Mouse (Mus musculus) intestine, postnatal 0 days (tissue): ENCODE results near the gene Nap1l1. TPM values are rescaled to one million over a fixed set of nuclear protein-coding genes. Genes with fewer than 3 reads are reported as not detected.

Experiments
- ATAC-seq: fragments of 200-750 bp; cut with Nextera tagmentation; 2 replicates; pipeline ENCODE4 v1.8.0; 2017; ENCODE audit warnings: mild to moderate bottlenecking, moderate TSS enrichment, moderate library complexity
- H3K27ac ChIP-seq: fragments of 300-500 bp; sonication (generic); 2 replicates; pipeline ENCODE4 v1.5.1; 2014; ENCODE audit warnings: mild to moderate bottlenecking, low read depth, low read length, moderate library complexity
- H3K27me3 ChIP-seq: fragments of 300-500 bp; sonication (generic); replicated peaks from 2 replicates; pipeline ENCODE4 v1.6.1; 2014; ENCODE audit warnings: low read length, mixed read lengths; ENCODE audit not compliant: control insufficient read depth, insufficient read depth
- H3K36me3 ChIP-seq: fragments of 300-500 bp; sonication (generic); 2 replicates; pipeline ENCODE4 v1.6.1; 2014; ENCODE audit warnings: mild to moderate bottlenecking, moderate library complexity; ENCODE audit not compliant: control insufficient read depth, insufficient read depth
- H3K4me1 ChIP-seq: fragments of 300-500 bp; sonication (generic); replicated peaks from 2 replicates; pipeline ENCODE4 v1.6.1; 2014; ENCODE audit warnings: antibody characterized with exemption, low read length, mixed read lengths; ENCODE audit not compliant: control insufficient read depth, insufficient read depth
- H3K4me2 ChIP-seq: fragments of 300-500 bp; sonication (generic); replicated peaks from 2 replicates; pipeline ENCODE4 v1.6.1; 2014; ENCODE audit warnings: low read depth, mild to moderate bottlenecking, moderate library complexity
- H3K4me3 ChIP-seq: fragments of 300-500 bp; sonication (generic); 2 replicates; pipeline ENCODE4 v1.5.1; 2014; ENCODE audit warnings: low read depth, low read length
- H3K9ac ChIP-seq: fragments of 300-500 bp; sonication (generic); 2 replicates; pipeline ENCODE4 v1.6.1; 2014; ENCODE audit warnings: mild to moderate bottlenecking, low read depth, low read length
- H3K9me3 ChIP-seq: fragments of 300-500 bp; sonication (generic); 2 replicates; pipeline ENCODE4 v1.6.1; 2016; ENCODE audit warnings: mixed run types; ENCODE audit not compliant: control insufficient read depth
- CTCF ChIP-seq: sonication (generic); IDR thresholded peaks from 2 replicates; pipeline ENCODE4 v1.5.1; 2016; ENCODE audit warnings: low read depth, mild to moderate bottlenecking, control low read depth, antibody characterized with exemption, moderate library complexity
- WGBS: fragments of 180-500 bp; shearing (Covaris S2); extraction: QIAGEN DNeasy Blood & Tissue Kit; methylation state at CpG from one replicate; pipeline ENCODE4 v1.1.7; 2014; 5-methylcytosine and 5-hydroxymethylcytosine counted together
- polyA plus RNA-seq: library from polyadenylated mRNA; unstranded; fragments of >200 nt; fragmentation: Nextera tagmentation; extraction: Ambion mirVana; gene quantifications from 2 replicates; pipeline ENCODE4 v1.2.1, GENCODE M21; 2015

Gene Nap1l1
- polyA plus RNA-seq, 1 experiment from 2014 or later, result 62.1 TPM

DNA sequence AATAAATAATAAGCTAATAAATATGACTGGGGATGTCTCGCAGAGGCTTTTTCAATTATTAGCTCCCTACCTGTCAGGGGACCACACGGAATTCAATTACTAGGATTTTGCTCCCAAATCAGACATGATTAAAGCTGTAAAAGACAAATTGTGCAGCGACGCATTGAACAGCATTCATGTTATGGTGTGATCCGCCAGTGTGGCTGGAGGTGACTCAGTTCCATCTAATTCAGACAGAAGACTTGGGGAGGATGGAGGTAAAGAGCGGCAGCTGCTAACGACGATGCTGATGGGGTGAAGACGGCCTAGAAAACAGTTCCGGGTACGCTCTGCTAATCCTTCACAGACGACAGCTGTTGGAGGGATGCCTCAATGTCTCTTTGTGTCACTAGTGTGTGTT is 50.9 kb downstream of the Nap1l1 start:
- WGBS, result 89% methylated on average over 12 of the region's 12 CpGs
- Histone ChIP-seq H3K9ac (no peak overlapping the region), H3K27me3 (no peaks in the 10 kb centered on the region), H3K4me1 (0 out of 2 replicates have a peak, but pooled peaks cover 3% of the 10 kb centered on the region), H3K36me3 (no peaks in the 10 kb centered on the region), H3K4me3 (no peak overlapping the region), H3K27ac (no peak overlapping the region), H3K9me3 (no peaks in the 10 kb centered on the region), H3K4me2 (no peak overlapping the region)
- no peak for ATAC-seq
- TF ChIP-seq CTCF, result no peak

DNA sequence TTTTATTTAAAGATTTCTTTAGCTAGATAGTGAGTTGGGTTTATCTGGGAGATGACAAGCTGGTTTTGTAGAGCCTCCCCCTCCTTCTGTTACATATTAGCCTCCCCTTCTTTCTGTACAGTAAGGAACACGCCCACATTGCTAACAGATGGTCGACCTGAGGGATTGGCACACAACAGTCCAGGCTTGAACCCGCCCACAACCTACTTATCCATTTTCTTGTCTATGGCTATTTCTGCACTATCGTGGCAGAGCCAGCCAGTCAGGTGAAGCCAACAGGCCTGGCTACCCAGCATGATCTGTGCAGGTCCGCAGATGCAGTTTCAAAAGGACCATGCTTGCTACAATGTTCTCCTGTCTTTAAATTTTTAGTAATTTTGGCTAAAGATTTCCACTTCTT is 54.0 kb downstream of the Nap1l1 start:
- ATAC-seq, result no peak

DNA sequence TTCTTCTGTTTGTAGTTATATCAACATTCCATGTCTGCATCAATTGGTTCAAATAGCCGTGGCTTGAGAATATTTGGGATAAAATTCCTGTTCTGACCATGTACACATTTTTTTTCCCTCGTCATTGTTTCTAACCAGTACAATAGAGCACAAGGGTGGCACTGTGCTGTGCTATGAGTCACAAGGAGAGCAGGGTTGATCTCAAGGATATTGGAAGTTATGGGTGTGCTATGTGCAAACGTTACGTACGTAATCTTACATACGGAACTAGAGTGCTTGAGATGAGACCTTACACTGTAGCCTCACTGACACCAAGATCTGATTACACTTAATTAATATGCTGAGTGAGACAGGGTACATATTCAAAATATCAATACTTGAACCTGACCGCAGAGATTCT is 54.6 kb downstream of the Nap1l1 start:
- no peak overlapping the region for H3K4me3 ChIP-seq
- no peaks in the 10 kb centered on the region for H3K27me3 ChIP-seq
- no peak for TF ChIP-seq CTCF
- ATAC-seq, result peak; percentile 35; the same call in 1 of the 2 replicates
- no peaks in the 10 kb centered on the region for H3K9me3 ChIP-seq
- H3K27ac ChIP-seq, result no peak overlapping the region
- 68% methylated on average over 7 of the region's 7 CpGs for WGBS
- H3K4me2 ChIP-seq, result no peak overlapping the region
- no peak overlapping the region for H3K9ac ChIP-seq
- no peaks in the 10 kb centered on the region for H3K36me3 ChIP-seq
- H3K4me1 ChIP-seq, result no peaks in the 10 kb centered on the region

More for the DNA sequence above, 54.0 kb downstream of the Nap1l1 start:
- Histone ChIP-seq H3K4me2 (no peak overlapping the region), H3K27me3 (no peaks in the 10 kb centered on the region), H3K4me1 (no peaks in the 10 kb centered on the region), H3K9ac (no peak overlapping the region), H3K36me3 (no peaks in the 10 kb centered on the region), H3K27ac (no peak overlapping the region), H3K4me3 (no peak overlapping the region), H3K9me3 (no peaks in the 10 kb centered on the region)
- WGBS, result 54% methylated on average over 5 of the region's 5 CpGs
- no peak for TF ChIP-seq CTCF

DNA sequence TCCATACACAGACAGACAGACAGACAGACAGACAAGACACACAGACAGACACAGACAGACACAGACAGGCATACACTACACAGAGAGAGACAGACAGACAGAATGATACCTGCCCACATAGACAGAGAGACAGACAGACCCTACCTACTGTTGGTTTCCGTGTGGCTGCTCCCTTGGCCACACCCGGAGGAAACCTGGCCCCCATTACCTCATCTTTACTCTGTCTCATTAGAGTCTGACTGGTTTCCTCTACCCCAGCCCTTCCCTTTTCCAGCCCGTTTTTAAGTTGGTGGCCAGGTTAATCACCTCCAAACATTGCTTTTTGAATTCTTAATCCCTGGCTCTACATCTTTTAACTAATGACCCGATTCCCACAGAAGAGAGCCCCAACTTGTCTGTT is 55.3 kb downstream of the Nap1l1 start:
- Histone ChIP-seq H3K36me3 (no peaks in the 10 kb centered on the region), H3K9me3 (no peaks in the 10 kb centered on the region), H3K9ac (no peak overlapping the region), H3K27me3 (no peaks in the 10 kb centered on the region), H3K4me3 (no peak overlapping the region), H3K4me1 (no peaks in the 10 kb centered on the region), H3K4me2 (no peak overlapping the region), H3K27ac (no peak overlapping the region)
- no peak; the same call in 1 of the 2 replicates for ATAC-seq
- no peak for TF ChIP-seq CTCF
- 51% methylated on average over 4 of the region's 4 CpGs for whole genome bisulfite sequencing

DNA sequence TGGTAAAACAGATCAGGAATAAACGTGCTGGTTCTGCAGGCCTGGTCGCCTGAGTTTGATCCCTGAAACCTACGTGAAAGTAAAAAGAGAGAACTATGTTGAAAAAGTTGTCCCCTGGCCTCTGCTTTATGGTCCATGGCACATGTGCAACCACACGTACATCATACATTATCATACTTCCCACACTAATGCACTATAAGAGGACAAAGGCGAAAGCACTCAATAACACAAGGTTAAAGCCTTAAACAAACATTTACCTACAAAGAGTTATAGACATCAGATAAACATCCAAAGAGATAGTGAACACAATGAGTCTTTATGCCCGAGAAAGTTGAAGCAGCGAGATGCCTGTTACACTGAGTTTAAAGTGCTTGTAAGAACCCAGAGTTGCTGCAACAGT is 57.4 kb downstream of the Nap1l1 start:
- no peak for TF ChIP-seq CTCF
- Histone ChIP-seq H3K27ac (no peak overlapping the region), H3K4me1 (no peaks in the 10 kb centered on the region), H3K27me3 (no peaks in the 10 kb centered on the region), H3K4me2 (no peak overlapping the region), H3K9me3 (no peaks in the 10 kb centered on the region), H3K9ac (no peak overlapping the region), H3K36me3 (no peaks in the 10 kb centered on the region), H3K4me3 (no peak overlapping the region)
- WGBS, result 37% methylated on average over 7 of the region's 7 CpGs
- peak; percentile 62 for ATAC-seq

DNA sequence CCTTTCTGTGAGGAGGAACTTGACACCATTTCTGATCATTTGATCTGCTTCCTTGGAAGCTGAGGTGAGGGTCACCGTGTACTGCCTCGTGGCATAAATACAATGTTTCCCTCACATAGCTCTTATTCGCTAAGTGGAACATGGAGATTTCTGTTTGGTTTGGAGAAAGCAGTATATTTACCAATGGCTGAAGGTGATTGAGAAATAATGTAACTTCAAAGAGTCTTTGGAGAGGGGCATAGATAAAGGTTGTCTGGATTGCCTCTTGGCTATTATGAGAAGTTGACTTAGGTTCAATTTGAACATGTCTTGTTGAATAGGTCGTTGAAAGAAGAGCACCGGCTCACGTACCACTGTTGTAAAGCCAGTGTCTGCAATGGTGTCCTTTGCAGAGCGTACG is 61.7 kb downstream of the Nap1l1 start:
- no peak for TF ChIP-seq CTCF
- Histone ChIP-seq H3K9ac (no peak overlapping the region), H3K4me1 (peaks cover 3% of the 10 kb centered on the region; the same call in 1 of the 2 replicates), H3K9me3 (no peaks in the 10 kb centered on the region), H3K36me3 (no peaks in the 10 kb centered on the region), H3K4me2 (no peak overlapping the region), H3K4me3 (no peak overlapping the region), H3K27me3 (no peaks in the 10 kb centered on the region), H3K27ac (no peak overlapping the region)
- 65% methylated on average over 8 of the region's 8 CpGs for WGBS
- no peak for ATAC-seq

DNA sequence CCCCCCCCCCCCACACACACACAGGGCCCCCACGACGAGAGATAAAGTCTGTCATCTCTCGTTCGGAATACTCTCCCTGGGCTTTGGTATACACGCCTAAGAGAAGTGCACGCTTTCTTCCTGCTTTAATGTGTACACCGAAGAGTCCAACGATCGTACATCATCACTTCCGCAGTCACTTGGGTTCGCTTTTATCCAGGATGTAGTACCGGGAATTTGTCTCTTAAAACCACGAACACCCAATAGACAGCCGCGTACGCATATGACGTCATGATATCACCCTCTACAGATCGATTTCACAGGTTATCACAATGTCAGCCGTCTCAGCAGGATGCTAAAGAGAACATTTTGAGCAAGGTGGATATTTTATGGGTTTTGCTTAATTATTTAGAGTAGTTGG is 64.4 kb downstream of the Nap1l1 start:
- Histone ChIP-seq H3K9ac (peak overlapping the region; percentile 31; the same call in 1 of the 2 replicates), H3K27ac (no peak overlapping the region), H3K4me1 (peaks cover 4% of the 10 kb centered on the region; the same call in 1 of the 2 replicates), H3K4me3 (0 out of 2 replicates have a peak overlapping the region, but pooled peaks have one; percentile 3), H3K4me2 (peak overlapping the region; percentile 48), H3K9me3 (no peaks in the 10 kb centered on the region), H3K27me3 (no peaks in the 10 kb centered on the region), H3K36me3 (no peaks in the 10 kb centered on the region)
- no peak for TF ChIP-seq CTCF
- no peak for ATAC-seq
- whole genome bisulfite sequencing, result 58% methylated on average over 19 of the region's 19 CpGs
